In the genomic region with DNA sequence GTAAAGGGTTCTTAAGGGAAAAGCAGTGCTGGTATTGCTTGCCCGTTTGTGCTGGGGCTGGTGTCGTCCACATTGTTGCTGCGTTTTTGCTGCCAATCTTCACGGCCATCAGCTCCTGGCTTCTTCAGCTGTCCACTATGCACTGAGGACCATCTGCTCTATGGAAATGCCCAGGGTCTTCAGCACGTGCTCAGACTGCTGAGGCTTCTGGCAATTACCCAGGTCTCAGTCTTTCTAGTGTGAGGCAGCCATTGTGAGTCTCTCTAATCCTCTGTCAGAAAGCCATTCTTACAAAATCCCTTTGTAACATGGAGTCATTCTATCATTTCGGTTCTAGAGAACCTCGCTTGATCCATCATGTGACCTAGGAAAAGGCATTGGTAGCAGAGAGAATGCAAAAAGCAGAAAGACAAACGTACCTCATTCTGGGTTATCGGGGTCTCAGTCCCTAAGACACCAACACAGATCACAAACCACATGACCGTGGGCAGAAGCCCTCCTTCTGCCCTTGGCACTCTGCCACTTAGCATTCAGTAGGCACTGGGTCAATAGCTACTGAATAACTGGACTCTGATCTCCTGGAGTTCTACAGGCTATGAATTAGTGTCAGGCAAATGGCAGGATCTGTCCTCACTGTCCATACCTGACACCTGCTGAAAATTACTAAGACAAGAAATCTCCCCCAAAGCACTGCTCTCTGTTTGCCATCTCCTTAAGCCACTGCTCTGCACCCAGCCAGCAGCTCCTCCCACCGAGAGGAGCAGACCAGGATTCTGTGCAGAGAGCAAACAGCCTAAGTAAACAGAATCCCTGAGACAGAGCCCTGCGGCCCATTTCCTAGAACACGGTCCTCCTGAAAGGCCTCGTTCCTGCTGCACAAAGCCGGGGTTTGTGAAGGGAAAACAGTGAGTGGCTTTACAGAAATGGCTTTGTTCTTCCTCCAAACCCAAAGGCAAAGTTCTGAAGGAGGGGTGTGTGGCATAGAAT, we compare ENCODE assay signal across 10 mouse cellular contexts.
DNase-seq lines count a peak whose midpoint lies in the region; ATAC-seq and TF ChIP-seq lines count a peak whose summit lies in the region.
"Had no signal": no experiment of that assay in that cellular context is flagged by ENCODE, and none has a peak within 500 bp of the region (broad histone marks: within the 10 kb centered on the region; RNA-seq: fewer than 3 reads in every experiment).

No protein-coding gene starts in this region.

- 0 out of 2 replicates have a peak, but pooled peaks have one; percentile 30 for ATAC-seq in neural tube, embryonic 14.5 days (ENCODE audit: low read depth)
- peak; percentile 58 for ATAC-seq in forebrain, postnatal 0 days

- H3K9ac ChIP-seq in neural tube, embryonic 14.5 days (replicated peaks; ENCODE audit: low read depth, low read length) = no peak overlapping the region
- no peak overlapping the region for H3K9ac ChIP-seq in forebrain, postnatal 0 days
- H3K9ac ChIP-seq: limb, embryonic 13.5 days had no signal

- no peaks in the 10 kb centered on the region for H3K36me3 ChIP-seq in neural tube, embryonic 14.5 days (ENCODE audit: control insufficient read depth, insufficient read depth, low read length)
- H3K36me3 ChIP-seq in forebrain, postnatal 0 days (ENCODE audit: insufficient read depth) = no peaks in the 10 kb centered on the region
- H3K36me3 ChIP-seq: limb, embryonic 13.5 days had no signal

- no peak for DNase-seq in neural tube, embryonic 10.5 days (ENCODE audit: extremely low spot score, low spot score)
- DNase-seq in forebrain, postnatal 0 days = peak; percentile 54
- DNase-seq in lung, postnatal 25 days (ENCODE audit: low spot score) = peak; percentile 18
- no peak for DNase-seq in urinary bladder, adult 18-20 months (ENCODE audit: low spot score in 2 of 2)
- no peak for DNase-seq in heart, adult 9 months (ENCODE audit: low spot score in 2 of 2)
- no peak for DNase-seq in adrenal gland, postnatal 25 days
- DNase-seq: cerebellum, adult 18-20 months; heart, adult 18-20 months had no signal

- 47% methylated on average over 15 of the region's 15 CpGs for WGBS in neural tube, embryonic 14.5 days
- WGBS in forebrain, postnatal 0 days = 20% methylated on average over 15 of the region's 15 CpGs

- no peak overlapping the region for H3K27ac ChIP-seq in neural tube, embryonic 14.5 days (ENCODE audit: low read depth, low read length)
- H3K27ac ChIP-seq in forebrain, postnatal 0 days (ENCODE audit: low read depth, low read length) = no peak overlapping the region
- H3K27ac ChIP-seq: limb, embryonic 13.5 days had no signal

- H3K4me2 ChIP-seq in neural tube, embryonic 14.5 days (ENCODE audit: low read depth, low read length) = no peak overlapping the region
- no peak overlapping the region for H3K4me2 ChIP-seq in forebrain, postnatal 0 days (ENCODE audit: low read depth)
- H3K4me2 ChIP-seq: limb, embryonic 13.5 days had no signal

- H3K4me3 ChIP-seq in neural tube, embryonic 14.5 days (ENCODE audit: low read depth, low read length) = no peak overlapping the region
- H3K4me3 ChIP-seq in forebrain, postnatal 0 days (ENCODE audit: low read depth, low read length) = no peak overlapping the region
- H3K4me3 ChIP-seq: limb, embryonic 13.5 days had no signal

- no peaks in the 10 kb centered on the region for H3K9me3 ChIP-seq in neural tube, embryonic 14.5 days (ENCODE audit: control insufficient read depth, low read length)
- no peaks in the 10 kb centered on the region for H3K9me3 ChIP-seq in forebrain, postnatal 0 days (ENCODE audit: low read length)
- H3K9me3 ChIP-seq: limb, embryonic 13.5 days had no signal

- peaks cover 12% of the 10 kb centered on the region; the same call in 1 of the 2 replicates for H3K4me1 ChIP-seq in neural tube, embryonic 14.5 days (ENCODE audit: control insufficient read depth, insufficient read depth, low read length)
- no peaks in the 10 kb centered on the region for H3K4me1 ChIP-seq in forebrain, postnatal 0 days (ENCODE audit: insufficient read depth)

- TF ChIP-seq CTCF in forebrain, postnatal 0 days (IDR thresholded peaks at IDR 0.05; ENCODE audit: low read depth) = no peak

- 0 out of 2 replicates have a peak, but pooled peaks cover 8% of the 10 kb centered on the region for H3K27me3 ChIP-seq in neural tube, embryonic 14.5 days (ENCODE audit: control insufficient read depth, insufficient read depth, low read length)
- no peaks in the 10 kb centered on the region for H3K27me3 ChIP-seq in forebrain, postnatal 0 days (ENCODE audit: insufficient read depth, low read length)

Comparison
In these comparisons a context has a peak if more than half of its experiments do, and no peak if none do; other contexts are left out.
1. DNase-seq: peak in forebrain, postnatal 0 days (single experiment) and lung, postnatal 25 days (single experiment); none in neural tube, embryonic 10.5 days (single experiment), urinary bladder, adult 18-20 months (0 of 2), heart, adult 9 months (0 of 2) and adrenal gland, postnatal 25 days (single experiment).